In the genomic region with DNA sequence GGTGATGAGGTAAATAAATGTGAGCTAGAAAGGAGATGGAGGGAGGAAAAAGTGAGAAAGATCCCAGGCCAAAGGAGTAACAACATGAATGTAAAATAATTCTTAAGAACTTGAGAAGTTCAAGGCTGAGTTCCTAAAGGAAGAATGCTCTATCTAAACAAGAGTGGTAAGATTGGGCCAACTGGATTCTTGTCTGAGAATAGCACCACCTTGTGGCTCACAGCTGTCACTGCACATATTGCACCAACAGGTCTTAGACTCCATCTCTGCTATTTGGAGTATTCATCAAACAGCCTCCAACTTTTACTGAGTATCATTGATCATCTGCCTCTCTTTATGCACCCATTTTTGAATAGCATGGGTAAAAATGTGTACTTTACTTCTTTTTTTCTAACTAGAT, we compare ENCODE assay signal across 9 mouse cellular contexts. TPM values are rescaled to one million over a fixed set of nuclear protein-coding genes. Genes with fewer than 3 reads are reported as not detected.
A peak's percentile ranks its signal among the peaks of the same experiment; 100 is the strongest.
DNase-seq lines count a peak whose midpoint lies in the region; ATAC-seq and TF ChIP-seq lines count a peak whose summit lies in the region.
"Had no signal": no experiment of that assay in that cellular context is flagged by ENCODE, and none has a peak within 500 bp of the region (broad histone marks: within the 10 kb centered on the region; RNA-seq: fewer than 3 reads in every experiment).

No protein-coding gene starts in this region.

- no peaks in the 10 kb centered on the region for H3K36me3 ChIP-seq in lung, postnatal 0 days (ENCODE audit: insufficient read depth, low read length)
- H3K36me3 ChIP-seq in stomach, postnatal 0 days (ENCODE audit: control insufficient read depth, insufficient read depth, low read length), result no peaks in the 10 kb centered on the region

- no peak overlapping the region for H3K4me3 ChIP-seq in gastrocnemius, adult 2 months
- no peak overlapping the region for H3K4me3 ChIP-seq in lung, postnatal 0 days (ENCODE audit: low read depth, low read length)
- no peak overlapping the region for H3K4me3 ChIP-seq in stomach, postnatal 0 days (ENCODE audit: low read depth, low read length)

- H3K9me3 ChIP-seq in lung, postnatal 0 days (ENCODE audit: low read length), result no peaks in the 10 kb centered on the region
- H3K9me3 ChIP-seq in stomach, postnatal 0 days (ENCODE audit: control insufficient read depth, low read length), result no peaks in the 10 kb centered on the region

- peak; percentile 61 for DNase-seq in gastrocnemius, adult 2 months
- no peak for DNase-seq in gastrocnemius, postnatal 14 days
- DNase-seq in A20 (ENCODE audit: low read depth, low spot score), result peak; percentile 61
- peak; percentile 53 for DNase-seq in embryo, embryonic 9.5 days (ENCODE audit: extremely low spot score)
- peak; percentile 80 for DNase-seq in kidney, adult 9 months
- peak; percentile 91 for DNase-seq in lung, postnatal 0 days (ENCODE audit: low spot score)
- DNase-seq in stomach, postnatal 0 days (ENCODE audit: low spot score), result no peak

- no peak overlapping the region for H3K4me2 ChIP-seq in lung, postnatal 0 days (replicated peaks; ENCODE audit: low read depth, low read length)
- no peak overlapping the region for H3K4me2 ChIP-seq in stomach, postnatal 0 days (replicated peaks; ENCODE audit: low read depth)

- no peak overlapping the region for H3K9ac ChIP-seq in lung, postnatal 0 days (replicated peaks; ENCODE audit: low read depth)
- H3K9ac ChIP-seq in stomach, postnatal 0 days (ENCODE audit: low read length), result no peak overlapping the region

- peak; percentile 98 for TF ChIP-seq CTCF in gastrocnemius, adult 2 months (IDR thresholded peaks at IDR 0.05)
- peak; percentile 98 for TF ChIP-seq CTCF in lung, postnatal 0 days (IDR thresholded peaks at IDR 0.05)
- TF ChIP-seq CTCF in stomach, postnatal 0 days (IDR thresholded peaks at IDR 0.05; ENCODE audit: low read depth), result peak; percentile 96

- H3K4me1 ChIP-seq in lung, postnatal 0 days (ENCODE audit: insufficient read depth, low read depth, low read length), result no peaks in the 10 kb centered on the region
- no peaks in the 10 kb centered on the region for H3K4me1 ChIP-seq in stomach, postnatal 0 days (replicated peaks; ENCODE audit: control insufficient read depth, insufficient read depth)

- peak; percentile 59 for ATAC-seq in activated CD4-positive, CD25-positive, alpha-beta regulatory T cell, adult 4 months
- ATAC-seq in lung, postnatal 0 days, result no peak
- ATAC-seq in stomach, postnatal 0 days (ENCODE audit: low FRiP score, low TSS enrichment), result no peak

- no peaks in the 10 kb centered on the region for H3K27me3 ChIP-seq in lung, postnatal 0 days (replicated peaks; ENCODE audit: insufficient read depth, low read length)
- H3K27me3 ChIP-seq in stomach, postnatal 0 days (ENCODE audit: control insufficient read depth, insufficient read depth, low read length), result no peaks in the 10 kb centered on the region

- H3K27ac ChIP-seq in gastrocnemius, adult 2 months, result no peak overlapping the region
- H3K27ac ChIP-seq in lung, postnatal 0 days (ENCODE audit: low read length), result no peak overlapping the region
- no peak overlapping the region for H3K27ac ChIP-seq in stomach, postnatal 0 days (replicated peaks)

- intact Hi-C loops in gastrocnemius, adult 2 months (cut with DNase I), result loop anchor here (1.0 kb wide), 2 partner anchors 67 to 111 kb away; no protein-coding TSS in a partner anchor
- intact Hi-C loops in gastrocnemius, postnatal 14 days (cut with DNase I; ENCODE audit: low total_unique reads), result loop anchor here (2.0 kb wide), 2 partner anchors 67 to 111 kb away; no protein-coding TSS in a partner anchor

- TF ChIP-seq EP300 in lung, postnatal 0 days (IDR thresholded peaks at IDR 0.05), result no peak
- no peak for TF ChIP-seq EP300 in stomach, postnatal 0 days (optimal IDR thresholded peaks at IDR 0.05)

RNA-seq across cellular contexts. Expression of gene Ptpdc1, which starts 14.1 kb away (rescaled TPM):
- total RNA-seq in gastrocnemius, adult 2 months (2021), result 1 to 10 TPM; 3.2 to 4.7 TPM
- total RNA-seq in gastrocnemius, postnatal 14 days (2021), result 1 to 10 TPM; 4.9 to 7.0 TPM
- under 1 TPM; 0.22 to 0.50 TPM for polyA plus RNA-seq in activated CD4-positive, CD25-positive, alpha-beta regulatory T cell, adult 4 months (2017; shearing (Covaris generic))
- 6.2 and 6.3 TPM in 2 replicates for polyA plus RNA-seq in lung, postnatal 0 days (2015; fragmentation: Nextera tagmentation; extraction: Ambion mirVana)
- polyA plus RNA-seq in stomach, postnatal 0 days (2015; fragmentation: Nextera tagmentation; extraction: Ambion mirVana), result 3.1 and 3.2 TPM in 2 replicates

RNA-seq across cellular contexts. Expression of gene Barx1, which starts 23.2 kb away (rescaled TPM):
- total RNA-seq in gastrocnemius, adult 2 months (2021), result not detected
- total RNA-seq in gastrocnemius, postnatal 14 days (2021), result not detected
- not detected for polyA plus RNA-seq in activated CD4-positive, CD25-positive, alpha-beta regulatory T cell, adult 4 months (2017; shearing (Covaris generic))
- polyA plus RNA-seq in lung, postnatal 0 days (2015; fragmentation: Nextera tagmentation; extraction: Ambion mirVana), result not detected in 2 replicates
- polyA plus RNA-seq in stomach, postnatal 0 days (2015; fragmentation: Nextera tagmentation; extraction: Ambion mirVana), result 164 and 201 TPM in 2 replicates
- total RNA-seq: layer of hippocampus, postnatal 14 days had no signal

Comparison
In these comparisons a context has a peak if more than half of its experiments do, and no peak if none do; other contexts are left out.
1. DNase-seq: peak in gastrocnemius, adult 2 months (single experiment), A20 (single experiment), embryo, embryonic 9.5 days (single experiment), kidney, adult 9 months (single experiment) and lung, postnatal 0 days (single experiment); none in gastrocnemius, postnatal 14 days (single experiment) and stomach, postnatal 0 days (single experiment).
2. RNA of gene Barx1, which starts 23.2 kb away (polyA plus RNA-seq): 164 to 201 TPM in stomach, postnatal 0 days; not detected in lung, postnatal 0 days and not detected in activated CD4-positive, CD25-positive, alpha-beta regulatory T cell, adult 4 months; every median in the first group is over 100 times any median in the second.
3. Peak in every context shown above with its lines, with median percentiles within 50 percentile points of each other: CTCF ChIP-seq.